Mouse (Mus musculus) kidney, embryonic 14.5 days (tissue): ENCODE measurements at regions not wholly inside any gene's neighbourhood (a gene's known extent, or its start where the extent isn't known, plus 50 kb on each side); places are given as distances from the start of the nearest gene placed in this dataset.

Experiments used
- ATAC-seq: fragments of 200-750 bp; cut with Nextera tagmentation; 2 replicates; pipeline ENCODE4 v1.8.0; 2017; ENCODE audit warnings: moderate number of reproducible peaks, mild to moderate bottlenecking, moderate TSS enrichment, moderate library complexity; ENCODE audit not compliant: low FRiP score, low TSS enrichment
- H3K27ac ChIP-seq: fragments of 300-500 bp; sonication (generic); 2 replicates; pipeline ENCODE4 v1.5.1; 2014; ENCODE audit warnings: low read depth, mild to moderate bottlenecking, low read length, moderate library complexity, mixed read lengths
- H3K27me3 ChIP-seq: fragments of 300-500 bp; sonication (generic); 2 replicates; pipeline ENCODE4 v1.6.1; 2014; ENCODE audit warnings: mild to moderate bottlenecking, low read length; ENCODE audit not compliant: control insufficient read depth, insufficient read depth
- H3K36me3 ChIP-seq: fragments of 300-500 bp; sonication (generic); 2 replicates; pipeline ENCODE4 v1.6.1; 2014; ENCODE audit warnings: low read length, mixed read lengths; ENCODE audit not compliant: control insufficient read depth, insufficient read depth
- H3K4me1 ChIP-seq: fragments of 300-500 bp; sonication (generic); 2 replicates; pipeline ENCODE4 v1.6.1; 2014; ENCODE audit warnings: low read length, mixed read lengths; ENCODE audit not compliant: control insufficient read depth, insufficient read depth
- H3K4me2 ChIP-seq: fragments of 300-500 bp; sonication (generic); replicated peaks from 2 replicates; pipeline ENCODE4 v1.6.1; 2014; ENCODE audit warnings: low read depth, mild to moderate bottlenecking, low read length
- H3K4me3 ChIP-seq: fragments of 300-500 bp; sonication (generic); 2 replicates; pipeline ENCODE4 v1.5.1; 2014; ENCODE audit warnings: mild to moderate bottlenecking, low read length
- H3K9ac ChIP-seq: fragments of 300-500 bp; sonication (generic); 2 replicates; pipeline ENCODE4 v1.6.1; 2014; ENCODE audit warnings: low read depth, mild to moderate bottlenecking, low read length, moderate library complexity
- H3K9me3 ChIP-seq: fragments of 300-500 bp; sonication (generic); 2 replicates; pipeline ENCODE4 v1.6.1; 2016; ENCODE audit warnings: low read length; ENCODE audit not compliant: control insufficient read depth
- WGBS: fragments of 180-500 bp; shearing (Covaris S2); extraction: QIAGEN DNeasy Blood & Tissue Kit; methylation state at CpG from one replicate; pipeline ENCODE4 v1.1.7; 2014; 5-methylcytosine and 5-hydroxymethylcytosine counted together

DNA sequence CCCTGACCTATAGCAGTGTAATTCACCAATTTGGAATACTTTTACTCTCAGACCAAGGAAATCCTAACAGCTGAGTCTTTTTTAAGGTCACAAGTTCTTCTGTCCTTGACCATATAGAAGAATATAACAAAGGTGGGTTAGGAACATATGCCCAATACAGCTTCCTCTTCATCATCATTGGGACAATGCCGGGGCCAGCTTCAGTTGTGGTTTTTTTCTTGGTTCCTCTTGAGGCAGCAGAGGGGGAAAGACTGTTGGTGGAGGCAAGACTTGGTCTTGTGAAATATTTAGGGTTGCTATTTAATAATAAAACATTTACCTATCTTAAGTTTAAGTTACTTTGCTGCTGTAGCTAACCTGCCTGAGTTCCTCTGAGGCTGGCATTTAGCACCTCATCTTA is 144.8 kb upstream of the Htr1f start:
- H3K27me3 ChIP-seq = no peaks in the 10 kb centered on the region

DNA sequence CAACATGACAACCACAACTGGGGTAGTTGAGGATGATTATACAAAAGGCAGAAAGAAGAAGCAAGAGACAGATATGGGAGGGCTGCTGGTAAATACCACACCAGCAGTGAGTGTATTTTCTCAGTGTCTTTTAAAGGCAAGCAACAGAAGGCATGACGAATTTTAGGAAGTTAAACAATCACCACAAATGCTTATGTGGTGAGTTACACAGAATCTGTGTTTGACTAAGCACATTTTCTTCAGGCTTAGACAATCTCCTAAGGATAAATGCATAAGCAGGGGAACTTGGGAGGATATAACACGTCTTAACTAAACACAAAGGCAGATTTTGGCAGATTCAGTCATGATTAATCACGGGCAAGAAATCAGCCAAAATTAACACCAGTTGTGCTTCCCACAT is 141.8 kb upstream of the Htr1f start:
- no peak overlapping the region for H3K4me2 ChIP-seq
- WGBS = 87% methylated on average over 3 of the region's 3 CpGs
- no peaks in the 10 kb centered on the region for H3K27me3 ChIP-seq
- no peak overlapping the region for H3K27ac ChIP-seq
- ATAC-seq = no peak
- H3K9me3 ChIP-seq = no peaks in the 10 kb centered on the region
- no peak overlapping the region for H3K9ac ChIP-seq
- no peaks in the 10 kb centered on the region for H3K4me1 ChIP-seq
- no peak overlapping the region for H3K4me3 ChIP-seq
- no peaks in the 10 kb centered on the region for H3K36me3 ChIP-seq

More for the DNA sequence above, 144.8 kb upstream of the Htr1f start:
- Histone ChIP-seq H3K9me3 (no peaks in the 10 kb centered on the region), H3K9ac (no peak overlapping the region), H3K4me2 (no peak overlapping the region), H3K4me3 (no peak overlapping the region), H3K4me1 (no peaks in the 10 kb centered on the region), H3K36me3 (no peaks in the 10 kb centered on the region), H3K27ac (no peak overlapping the region)
- no peak for ATAC-seq
- WGBS = 85% methylated on average over 1 of the region's 1 CpGs

DNA sequence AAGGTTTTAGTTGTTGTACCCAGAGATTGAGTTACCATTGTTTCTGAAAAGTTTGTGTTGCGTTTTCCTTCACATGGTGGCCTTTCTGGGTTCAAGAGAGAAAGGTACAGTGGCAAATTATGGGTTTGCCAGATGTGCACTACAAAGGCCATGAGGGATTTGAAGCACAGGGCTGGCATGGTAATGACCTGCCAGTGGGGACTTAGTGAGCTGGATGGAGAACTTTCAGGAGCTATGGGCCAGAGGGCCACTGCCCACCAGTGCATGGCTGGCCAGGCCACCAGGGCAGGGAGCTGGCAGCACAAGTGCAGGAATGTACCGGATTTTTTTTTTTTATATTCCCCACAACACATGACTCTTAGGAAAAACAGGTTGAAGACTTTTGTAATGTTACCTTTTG is 128.8 kb upstream of the Htr1f start:
- 94% methylated on average over 2 of the region's 2 CpGs for WGBS
- no peaks in the 10 kb centered on the region for H3K27me3 ChIP-seq
- H3K36me3 ChIP-seq = no peaks in the 10 kb centered on the region
- no peak overlapping the region for H3K27ac ChIP-seq
- H3K4me3 ChIP-seq = no peak overlapping the region
- ATAC-seq = no peak
- H3K9me3 ChIP-seq = no peaks in the 10 kb centered on the region
- H3K4me2 ChIP-seq = no peak overlapping the region
- H3K4me1 ChIP-seq = no peaks in the 10 kb centered on the region
- H3K9ac ChIP-seq = no peak overlapping the region

DNA sequence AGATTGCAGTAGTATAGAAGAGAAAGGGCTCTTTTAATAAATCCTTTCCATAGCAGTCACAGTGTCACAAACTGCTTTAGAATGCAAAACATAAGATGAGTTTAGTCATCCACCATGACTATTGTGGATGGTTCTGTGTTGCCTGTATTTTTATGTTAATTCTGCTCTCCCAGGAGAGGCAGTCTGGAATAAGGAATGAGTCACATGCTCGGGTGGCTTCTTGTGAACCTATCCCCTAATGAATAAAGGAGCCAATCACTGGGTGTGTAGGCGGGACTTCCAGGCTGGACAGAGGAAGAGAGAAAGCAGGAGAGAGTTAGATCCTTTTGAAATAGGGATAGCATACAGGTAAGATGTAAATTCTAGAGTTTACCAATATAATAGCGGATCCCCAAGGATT is 128.3 kb upstream of the Htr1f start:
- Histone ChIP-seq H3K9me3 (no peaks in the 10 kb centered on the region), H3K4me3 (no peak overlapping the region), H3K4me2 (no peak overlapping the region), H3K27ac (no peak overlapping the region), H3K27me3 (no peaks in the 10 kb centered on the region), H3K36me3 (no peaks in the 10 kb centered on the region), H3K4me1 (no peaks in the 10 kb centered on the region), H3K9ac (no peak overlapping the region)
- 81% methylated on average over 3 of the region's 3 CpGs for WGBS
- ATAC-seq = no peak

DNA sequence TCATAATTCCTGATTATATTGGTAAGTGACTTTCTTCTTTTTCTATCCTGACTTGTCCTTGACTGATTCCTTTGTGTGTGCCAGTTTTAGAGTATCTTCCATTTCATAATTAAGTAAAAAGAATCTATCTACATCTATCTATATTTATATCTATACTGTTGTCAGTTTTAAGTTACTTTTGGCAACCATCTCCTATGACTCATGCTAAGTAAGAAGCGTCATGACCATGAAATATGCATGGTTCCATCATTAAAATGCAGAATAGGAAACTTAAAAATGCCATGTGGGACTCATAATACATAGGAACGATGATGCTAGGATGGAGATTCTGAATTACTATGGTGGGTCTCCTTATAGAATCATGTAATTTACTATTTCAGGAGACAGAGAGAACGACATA is 113.8 kb upstream of the Htr1f start:
- Histone ChIP-seq H3K27me3 (no peaks in the 10 kb centered on the region), H3K36me3 (no peaks in the 10 kb centered on the region), H3K9ac (no peak overlapping the region), H3K9me3 (no peaks in the 10 kb centered on the region), H3K4me2 (no peak overlapping the region), H3K4me3 (no peak overlapping the region), H3K4me1 (no peaks in the 10 kb centered on the region), H3K27ac (no peak overlapping the region)
- WGBS = 83% methylated on average over 3 of the region's 3 CpGs
- ATAC-seq = no peak

DNA sequence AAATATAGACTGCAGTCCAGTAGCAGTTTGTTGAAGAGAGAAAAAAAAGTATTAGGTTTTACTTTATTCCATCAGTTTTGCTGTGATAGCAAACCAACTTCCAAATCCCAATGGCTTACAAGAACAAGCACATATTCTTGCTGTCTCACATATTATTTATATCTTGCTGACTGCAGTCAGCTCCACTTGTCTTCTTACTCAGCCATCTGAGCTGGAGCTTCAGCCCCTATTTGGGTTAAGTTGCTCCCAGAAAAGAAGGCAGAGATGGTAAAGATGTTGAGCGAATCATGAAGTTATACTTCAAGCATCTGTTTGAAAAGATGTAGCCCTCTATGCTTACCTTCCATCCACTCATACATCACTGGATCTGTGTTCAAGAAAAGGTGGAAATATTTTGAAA is 106.7 kb upstream of the Htr1f start:
- Histone ChIP-seq H3K36me3 (no peaks in the 10 kb centered on the region), H3K4me2 (no peak overlapping the region), H3K27me3 (no peaks in the 10 kb centered on the region), H3K27ac (no peak overlapping the region), H3K4me3 (no peak overlapping the region), H3K9ac (no peak overlapping the region), H3K9me3 (no peaks in the 10 kb centered on the region), H3K4me1 (no peaks in the 10 kb centered on the region)
- 74% methylated on average over 1 of the region's 1 CpGs for WGBS
- no peak for ATAC-seq

DNA sequence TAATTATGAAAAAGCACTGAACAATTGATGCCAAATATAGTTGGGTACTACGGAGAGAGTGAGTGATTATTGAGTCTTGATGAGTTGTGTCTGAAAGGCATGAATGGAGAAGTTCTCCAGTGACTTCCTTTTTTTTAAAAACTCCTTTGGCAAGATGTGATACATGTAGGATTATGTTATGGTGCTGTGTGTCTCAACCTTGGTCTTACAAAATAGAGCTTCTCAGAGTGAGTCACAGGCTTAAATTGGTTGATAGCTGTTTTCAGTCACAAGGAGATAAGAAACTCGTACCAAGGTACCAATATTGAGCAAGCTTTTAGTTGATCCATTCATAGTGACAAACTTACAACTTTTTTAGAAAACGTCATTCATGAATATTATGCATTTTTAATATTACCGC is 95.7 kb upstream of the Htr1f start:
- WGBS = 87% methylated on average over 4 of the region's 4 CpGs
- no peaks in the 10 kb centered on the region for H3K4me1 ChIP-seq
- no peak for ATAC-seq

DNA sequence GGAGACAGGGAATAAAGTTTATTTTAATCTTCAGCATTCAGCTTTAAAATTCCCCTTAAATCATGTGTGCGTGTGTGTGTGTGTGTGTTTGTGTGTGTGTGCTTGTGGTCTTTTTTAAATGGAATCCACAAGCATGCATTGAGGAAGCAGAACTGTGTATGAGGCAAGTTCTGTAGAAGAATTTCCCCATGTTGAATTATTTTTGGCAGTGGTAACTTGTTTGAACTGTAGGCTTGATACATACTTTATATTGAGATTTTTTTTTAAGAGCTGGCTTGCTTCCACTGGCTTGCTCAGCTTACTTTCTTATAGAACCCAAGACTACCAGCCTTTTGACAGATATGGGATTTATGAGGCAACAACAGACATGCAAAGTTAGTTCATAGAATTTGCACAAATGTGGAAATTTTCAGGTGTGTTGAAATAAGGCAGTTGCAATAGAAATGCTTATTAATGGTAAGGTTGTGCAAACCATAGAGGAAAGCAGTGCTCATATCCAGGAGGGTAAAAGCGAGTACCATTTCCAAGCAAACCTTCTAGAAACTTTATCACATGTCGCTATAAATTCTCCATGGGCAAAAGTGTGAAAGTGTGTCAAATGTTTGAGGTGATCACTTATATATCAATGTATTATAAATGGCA is 91.7 kb upstream of the Htr1f start:
- H3K4me3 ChIP-seq = no peak overlapping the region
- H3K9me3 ChIP-seq = no peaks in the 10 kb centered on the region
- no peak for ATAC-seq
- H3K27me3 ChIP-seq = no peaks in the 10 kb centered on the region
- H3K36me3 ChIP-seq = no peaks in the 10 kb centered on the region
- H3K4me1 ChIP-seq = no peaks in the 10 kb centered on the region
- WGBS = 95% methylated on average over 3 of the region's 3 CpGs
- no peak overlapping the region for H3K27ac ChIP-seq
- H3K9ac ChIP-seq = no peak overlapping the region
- no peak overlapping the region for H3K4me2 ChIP-seq

More for the DNA sequence above, 95.7 kb upstream of the Htr1f start:
- no peak overlapping the region for H3K4me3 ChIP-seq
- H3K27ac ChIP-seq = no peak overlapping the region
- H3K36me3 ChIP-seq = no peaks in the 10 kb centered on the region
- H3K9ac ChIP-seq = no peak overlapping the region
- H3K27me3 ChIP-seq = no peaks in the 10 kb centered on the region
- no peak overlapping the region for H3K4me2 ChIP-seq
- H3K9me3 ChIP-seq = no peaks in the 10 kb centered on the region

DNA sequence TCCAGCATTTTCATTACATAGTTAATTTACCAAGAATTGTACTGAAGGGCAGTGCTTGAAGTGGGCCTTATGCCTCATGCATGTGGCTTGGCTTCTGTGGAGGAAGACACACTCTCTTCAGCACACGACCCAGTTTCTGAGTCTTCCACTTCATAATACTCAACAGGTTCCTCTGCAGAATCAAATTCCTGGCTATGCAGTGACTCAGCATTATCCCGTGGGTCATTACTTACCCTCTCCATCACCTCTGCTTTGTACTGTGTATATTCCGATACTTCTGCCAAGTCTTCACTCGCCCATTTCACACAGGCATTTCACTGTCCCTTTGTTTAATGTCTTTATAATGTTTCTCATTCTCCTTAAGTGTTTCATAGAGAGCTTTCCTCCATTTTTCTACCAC is 90.1 kb upstream of the Htr1f start:
- Histone ChIP-seq H3K4me2 (no peak overlapping the region), H3K9me3 (no peaks in the 10 kb centered on the region), H3K27ac (no peak overlapping the region), H3K4me1 (no peaks in the 10 kb centered on the region), H3K4me3 (no peak overlapping the region), H3K36me3 (no peaks in the 10 kb centered on the region), H3K27me3 (no peaks in the 10 kb centered on the region), H3K9ac (no peak overlapping the region)
- WGBS = 75% methylated on average over 4 of the region's 4 CpGs
- ATAC-seq = no peak
